Mouse (Mus musculus): Measurements from ENCODE around the gene Ehmt1.

Gene Ehmt1

DNA sequence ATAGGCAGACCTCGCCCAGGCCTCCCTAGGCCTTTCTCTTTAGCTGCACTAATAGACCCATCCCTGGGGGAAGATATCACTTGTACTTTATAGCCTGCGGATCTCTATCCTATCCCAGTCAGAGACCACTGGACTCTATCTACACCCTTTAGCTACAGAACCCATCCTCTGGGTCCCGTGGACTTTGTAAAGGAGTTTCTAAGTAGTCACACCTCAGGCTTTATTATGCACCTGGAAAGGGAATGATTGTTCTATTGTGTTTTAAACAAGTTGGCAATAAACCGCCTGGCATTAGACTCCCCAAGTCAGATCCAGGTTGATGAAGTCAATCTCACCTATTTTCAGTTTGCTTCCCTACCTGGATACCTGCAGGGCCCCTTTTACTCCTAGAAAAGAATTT lies 7.2 kb downstream of the Ehmt1 start:
- no peak for DNase-seq (ENCODE audit: low spot score)

DNA sequence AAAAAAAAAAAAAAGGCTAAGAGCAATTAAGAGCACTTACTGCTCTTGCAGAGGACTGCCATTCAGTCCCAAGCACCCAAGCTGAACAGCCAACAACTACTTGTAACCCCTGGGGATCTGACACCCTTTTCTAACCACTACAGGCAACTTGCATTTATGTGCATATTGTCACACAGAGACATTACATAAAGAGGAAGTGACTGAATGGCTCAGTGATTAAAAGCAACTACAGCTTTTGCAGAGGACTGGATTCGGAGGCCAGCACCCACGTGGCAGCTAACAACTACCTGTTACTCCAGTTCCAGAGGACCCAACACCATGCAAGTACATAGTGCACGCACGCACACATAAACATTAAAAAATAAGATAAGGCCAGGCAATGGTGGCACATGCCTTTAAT lies 8.9 kb downstream of the Ehmt1 start:
- no peak for DNase-seq (ENCODE audit: low spot score)

DNA sequence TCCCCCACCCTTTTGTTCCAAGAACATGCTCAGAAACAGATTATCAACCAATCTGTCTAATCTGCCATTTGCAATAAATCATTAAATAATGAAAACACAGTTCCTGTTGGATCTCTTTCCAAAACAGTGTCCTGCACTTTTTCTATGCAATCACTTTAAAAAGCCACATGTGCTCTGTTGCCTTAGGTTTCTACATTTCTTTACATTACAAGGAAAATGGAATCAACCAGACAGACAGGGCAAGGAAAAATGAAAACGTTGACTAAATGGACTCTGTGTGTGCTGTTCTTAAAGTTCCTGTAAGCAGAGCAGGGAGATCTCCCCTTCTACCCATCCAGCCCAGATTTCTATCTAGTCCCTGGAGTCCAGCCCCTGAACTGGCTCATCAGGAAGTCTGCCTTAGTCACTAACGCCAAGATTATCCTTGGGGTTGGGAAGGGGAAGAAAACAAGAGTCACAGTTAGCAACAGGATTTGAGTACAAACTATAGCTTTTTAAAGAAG lies 13.7 kb downstream of the Ehmt1 start:
- no peak for DNase-seq (ENCODE audit: low spot score)

DNA sequence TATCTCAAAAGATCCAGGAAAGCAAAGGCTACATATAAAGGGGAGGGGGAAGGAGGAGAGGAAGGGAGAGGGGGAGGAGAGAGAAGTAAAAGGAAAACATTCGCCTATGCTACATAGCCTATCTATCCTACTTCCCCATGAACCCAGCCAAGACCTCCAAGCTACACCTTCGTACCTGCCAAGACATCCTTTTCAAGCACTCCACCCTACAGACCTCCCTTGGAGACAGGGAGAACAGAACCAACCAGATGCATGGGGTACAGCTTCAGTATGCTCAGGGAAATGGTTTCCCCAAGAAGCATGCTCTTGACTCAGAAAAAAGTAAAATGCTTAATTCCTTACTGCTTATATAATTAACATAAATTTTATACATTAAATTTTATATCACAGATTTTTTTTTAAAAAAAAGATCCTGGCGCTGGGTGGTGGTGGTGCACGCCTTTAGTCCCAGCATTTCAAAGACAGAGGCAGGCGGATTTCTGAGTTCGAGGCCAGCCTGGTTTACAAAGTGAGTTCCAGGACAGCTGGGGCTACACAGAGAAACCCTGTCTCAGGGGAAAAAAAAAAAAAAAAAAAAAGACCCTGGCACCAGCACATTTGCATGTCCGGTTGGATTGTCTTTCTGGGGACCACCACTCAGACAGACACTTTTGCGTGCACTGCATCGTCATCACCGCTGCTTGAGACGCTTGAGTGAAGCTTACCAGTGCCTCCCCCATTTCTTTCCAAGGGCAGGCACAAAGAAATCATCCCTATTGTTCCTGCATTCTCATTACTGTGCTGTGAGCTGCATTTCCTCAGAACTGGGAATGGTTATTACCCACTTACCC lies 14.4 kb downstream of the Ehmt1 start:
- no peak for DNase-seq (ENCODE audit: low spot score)

DNA sequence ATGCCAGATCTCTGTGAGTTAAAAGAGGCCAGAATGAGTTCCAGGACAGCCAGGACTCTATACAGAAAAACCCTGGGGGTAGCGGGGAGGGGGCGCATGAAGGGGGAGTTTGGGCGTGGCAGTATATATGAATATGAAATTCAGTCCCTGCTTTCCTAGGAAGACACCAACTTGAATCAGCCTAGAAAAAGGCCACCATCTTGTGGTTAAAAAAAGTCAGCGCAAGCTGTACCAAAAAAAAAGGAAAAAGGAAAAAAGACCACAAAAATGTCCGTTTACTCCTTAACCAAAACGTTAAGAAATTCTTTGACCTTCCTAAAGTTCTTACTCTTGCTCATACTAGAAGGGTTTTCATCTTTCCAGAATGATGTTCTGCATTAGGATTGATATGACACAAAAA lies 16.4 kb downstream of the Ehmt1 start:
- DNase-seq (ENCODE audit: low spot score) = no peak

DNA sequence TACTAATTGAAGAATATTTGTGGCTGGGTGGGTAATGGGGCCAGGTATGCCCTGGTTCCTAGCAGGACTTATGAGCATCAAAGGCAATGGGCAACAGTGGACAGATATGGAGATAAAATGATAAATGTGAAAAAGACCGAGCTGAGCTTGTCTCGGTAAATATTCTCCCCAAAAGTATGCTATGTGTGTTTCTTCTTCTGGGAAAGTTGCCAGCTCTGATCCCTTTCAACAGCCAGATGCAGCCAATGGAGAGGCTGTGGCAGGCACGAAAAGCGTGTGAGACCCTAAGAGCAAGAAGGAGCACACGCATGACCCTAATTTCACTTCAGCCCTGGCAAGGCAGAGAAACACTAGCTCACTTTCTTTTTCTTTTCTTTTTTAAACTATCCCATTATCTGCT lies 18.4 kb downstream of the Ehmt1 start:
- no peak for DNase-seq (ENCODE audit: low spot score)

DNA sequence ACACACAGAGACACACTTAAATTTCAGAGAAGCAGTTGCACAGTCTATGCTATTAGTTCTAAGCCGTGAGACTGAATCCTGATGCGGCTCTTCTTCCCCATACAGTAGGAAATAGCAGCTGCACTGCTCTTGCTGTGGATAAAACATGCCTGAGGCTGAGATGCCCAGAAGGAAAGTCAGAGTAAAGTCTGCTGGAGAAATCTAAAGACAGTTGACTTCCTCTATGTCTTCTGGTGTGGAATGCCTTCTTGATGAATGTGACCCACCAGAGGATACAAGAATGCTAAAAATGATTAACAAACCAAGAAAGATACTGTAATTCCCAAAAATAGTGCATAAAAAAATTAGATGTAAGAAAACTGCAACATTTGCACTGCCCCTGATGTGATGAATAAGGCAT lies 20.1 kb downstream of the Ehmt1 start:
- no peak for DNase-seq (ENCODE audit: low spot score)

DNA sequence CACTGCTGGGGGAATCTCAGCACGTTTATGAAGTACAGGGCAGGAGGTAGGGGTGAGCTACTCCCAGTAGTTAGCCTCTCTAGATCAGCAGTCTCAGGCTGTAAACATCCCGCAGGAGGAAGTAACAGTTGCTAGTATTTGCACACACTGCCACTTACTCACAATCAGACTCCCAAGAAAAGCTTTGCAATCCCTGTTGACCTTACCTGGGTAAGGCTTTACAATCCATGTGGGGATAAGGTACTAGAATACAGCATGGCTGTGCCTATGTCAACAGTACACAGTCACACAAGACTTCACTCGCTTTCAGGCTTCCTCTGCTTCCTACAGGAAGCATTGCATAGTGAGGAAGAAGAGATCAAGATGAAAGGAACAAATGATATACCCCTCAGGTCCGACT lies 22.7 kb downstream of the Ehmt1 start:
- DNase-seq (ENCODE audit: low spot score) = no peak

DNA sequence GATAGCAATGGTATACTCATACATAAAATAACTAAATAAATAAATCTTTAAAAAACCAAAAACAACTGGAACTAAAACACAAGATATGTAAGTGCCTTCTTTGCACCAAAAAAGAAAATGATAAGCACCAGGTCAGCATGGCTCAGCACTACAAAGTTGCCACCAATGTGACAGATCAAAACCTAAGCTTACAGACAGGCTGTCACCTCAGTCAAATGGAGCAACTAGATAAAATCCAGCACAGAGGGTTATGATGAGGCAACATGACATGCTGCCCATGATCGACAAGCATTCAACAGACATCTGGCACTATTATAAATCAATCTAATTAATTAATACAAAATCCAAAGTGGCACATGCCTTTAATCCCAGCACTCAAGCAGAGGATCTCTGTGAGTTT lies 25.2 kb downstream of the Ehmt1 start:
- no peak for DNase-seq (ENCODE audit: low spot score)

DNA sequence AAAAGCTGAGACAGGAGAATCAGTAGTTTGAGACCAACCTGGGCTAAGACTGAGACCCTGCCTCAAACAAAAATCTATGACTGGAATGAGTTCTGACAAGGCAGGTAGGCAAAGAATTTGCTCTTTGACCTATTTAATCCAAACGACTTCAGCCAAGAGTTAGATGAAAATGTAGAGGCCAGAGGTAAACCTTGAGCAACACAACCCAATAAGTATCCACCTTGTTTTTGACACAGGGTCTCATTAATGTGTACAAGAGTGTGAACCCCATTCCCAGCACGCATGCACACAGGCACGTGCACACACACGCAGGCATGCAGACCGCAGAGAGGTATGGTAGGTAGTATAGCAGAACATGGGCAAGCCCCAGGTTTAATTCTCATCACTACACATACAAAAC lies 27.1 kb downstream of the Ehmt1 start:
- DNase-seq (ENCODE audit: low spot score) = no peak

DNA sequence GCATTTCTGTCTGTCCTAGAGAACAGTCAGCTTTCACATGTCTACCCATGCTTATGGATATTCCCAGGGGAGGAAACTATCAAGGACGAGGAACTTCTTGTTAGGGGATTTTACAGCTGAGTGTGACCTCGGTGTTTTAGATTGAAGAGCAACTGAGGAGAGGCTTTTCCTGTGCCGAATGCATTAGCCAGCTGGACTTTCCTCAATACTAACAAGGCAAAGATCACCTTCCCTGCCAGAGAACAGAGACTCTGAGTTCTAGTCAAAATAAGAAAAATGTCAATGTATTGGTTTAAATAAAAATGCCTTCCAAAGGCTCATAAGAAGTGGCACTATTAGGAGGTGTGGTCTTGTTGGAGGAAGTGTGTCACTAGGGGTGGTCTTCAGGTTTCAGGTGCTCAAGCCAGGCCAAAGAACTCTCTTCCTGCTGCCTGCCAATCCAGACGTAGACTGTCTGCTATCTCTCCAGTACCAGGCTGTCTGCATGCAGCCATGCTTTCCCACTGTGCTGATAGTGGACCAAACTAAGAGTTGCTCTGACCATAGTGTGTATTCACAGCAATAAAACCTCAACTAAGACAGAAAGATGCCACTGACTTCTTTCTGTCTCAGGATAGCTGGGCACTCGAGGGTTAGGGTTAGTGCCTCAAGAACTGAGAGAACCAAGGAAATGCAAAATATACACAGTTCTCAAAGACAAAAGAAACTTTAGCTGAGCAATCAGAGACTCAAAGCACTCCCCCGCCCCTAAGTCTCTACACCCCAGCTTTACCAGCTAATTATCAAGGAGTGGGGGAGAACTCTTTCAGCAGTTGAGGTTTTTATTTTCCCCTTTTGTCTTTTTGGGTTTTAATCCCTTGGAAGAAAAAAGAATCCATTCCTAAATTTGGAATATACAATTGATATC lies 28.6 kb downstream of the Ehmt1 start:
- no peak for DNase-seq (ENCODE audit: low spot score)

DNA sequence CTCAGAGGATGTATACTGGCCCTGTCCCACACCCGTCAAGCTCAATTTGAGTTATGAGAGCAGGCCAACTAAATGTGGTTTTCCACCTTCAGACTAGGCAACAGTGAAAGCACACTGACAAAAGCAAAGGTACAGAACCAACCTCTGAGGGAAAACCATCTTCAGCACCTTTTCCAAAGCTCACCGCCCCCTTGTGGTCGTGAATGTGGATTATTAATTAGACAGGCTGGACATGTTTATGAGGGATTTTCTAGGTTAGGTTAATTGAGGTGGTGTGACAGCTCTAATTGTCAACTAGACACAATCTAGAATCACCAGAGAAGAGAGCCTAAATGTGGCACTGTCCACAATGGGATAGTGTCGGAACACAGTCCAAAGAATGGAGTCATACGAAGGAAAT lies 30.5 kb downstream of the Ehmt1 start:
- DNase-seq (ENCODE audit: low spot score) = no peak

DNA sequence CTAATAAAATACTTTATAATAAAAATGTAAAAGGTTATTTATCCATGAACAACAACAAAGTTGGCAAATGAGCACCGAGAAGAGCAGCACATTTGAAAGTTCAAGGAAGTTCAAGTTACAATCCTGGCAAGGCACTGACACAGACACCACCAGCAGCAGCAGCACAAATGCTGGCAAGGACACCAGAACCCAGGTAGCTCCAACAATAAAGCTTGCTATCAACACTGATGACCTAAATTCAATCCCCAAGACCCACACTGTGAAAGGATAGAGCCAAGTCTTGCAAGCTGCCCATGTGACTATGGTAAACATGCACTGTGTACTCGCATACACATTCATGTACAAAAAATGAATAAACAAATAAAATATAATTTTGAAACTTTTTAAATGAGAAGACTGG lies 38.7 kb downstream of the Ehmt1 start:
- DNase-seq (ENCODE audit: low spot score) = no peak

DNA sequence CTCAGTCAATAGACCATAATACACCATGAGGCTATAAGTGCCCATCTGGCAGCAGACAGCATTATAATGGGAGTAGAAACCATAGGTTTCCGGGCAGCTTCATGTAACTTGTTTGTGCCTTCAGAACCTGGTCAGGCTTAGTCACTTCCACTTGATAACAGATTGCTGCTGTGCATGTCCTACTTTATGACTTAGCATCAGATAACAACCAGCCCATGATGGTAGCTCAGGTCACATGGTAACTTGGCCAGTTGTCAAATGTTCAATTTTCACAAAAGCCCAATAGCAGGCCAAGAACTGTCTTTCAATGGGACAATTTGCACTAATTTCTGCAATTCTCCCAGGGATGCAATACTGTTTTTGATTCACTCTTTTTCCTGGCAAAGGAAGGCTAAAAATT lies 48.5 kb downstream of the Ehmt1 start:
- DNase-seq (ENCODE audit: low spot score) = no peak

DNA sequence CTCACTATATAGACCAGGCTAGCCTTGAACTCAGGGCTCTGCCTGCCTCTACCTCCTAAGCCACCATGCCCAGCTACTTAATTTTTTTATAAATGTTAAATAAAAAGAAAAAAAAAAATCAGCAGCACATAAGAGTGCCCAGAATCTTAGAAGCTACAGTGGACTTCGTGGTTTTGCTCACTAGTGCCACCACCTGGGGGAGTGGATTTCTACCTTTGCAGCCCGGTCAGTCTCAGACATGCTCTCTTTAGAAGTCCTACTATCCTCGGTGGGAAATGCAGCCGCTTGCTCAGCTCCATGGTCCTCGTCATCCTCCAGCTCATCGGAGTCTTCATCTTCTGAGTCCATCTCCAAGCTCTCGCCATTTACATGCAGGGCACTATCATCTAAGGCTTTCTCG lies 56.4 kb downstream of the Ehmt1 start:
- peak; percentile 12 for DNase-seq (ENCODE audit: low spot score)

DNA sequence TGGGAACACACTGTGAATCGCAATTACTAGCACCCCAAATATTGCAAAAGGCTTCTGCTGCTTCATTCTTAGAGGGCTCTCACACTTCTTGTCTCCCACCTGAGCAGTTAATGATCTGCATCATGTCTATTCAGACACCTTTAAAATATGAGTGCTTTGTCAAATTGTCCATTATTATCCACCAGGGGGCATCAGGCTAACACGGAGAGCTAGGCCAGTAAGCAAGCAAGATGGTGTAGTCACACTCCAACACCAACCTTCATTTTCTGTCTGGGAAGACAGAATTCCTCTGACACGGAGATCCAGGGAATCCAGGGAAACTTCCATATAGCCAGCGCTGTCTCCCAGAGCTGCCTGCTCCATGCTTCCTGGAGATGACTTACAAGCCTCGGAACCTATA lies 67.0 kb downstream of the Ehmt1 start:
- no peak for DNase-seq (ENCODE audit: low spot score)

DNA sequence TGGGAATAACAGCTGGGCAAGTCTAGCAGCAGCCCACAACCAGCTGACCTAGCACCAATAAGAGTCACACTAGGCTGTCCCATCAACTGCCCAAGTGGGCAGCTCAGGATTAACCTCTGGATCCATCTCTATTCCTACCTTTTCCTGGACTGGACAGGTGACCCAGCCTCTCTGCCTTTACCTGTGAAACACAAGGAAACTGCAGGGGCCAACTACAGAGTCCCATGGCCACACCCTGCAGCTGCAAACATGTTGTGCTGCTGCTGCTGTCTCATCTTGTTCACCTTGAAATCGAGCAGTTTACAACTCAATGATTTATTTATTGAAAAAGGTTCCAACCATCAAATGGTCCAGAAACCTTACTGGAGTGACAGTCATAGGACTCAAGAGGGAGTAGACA lies 72.9 kb downstream of the Ehmt1 start:
- no peak for DNase-seq (ENCODE audit: low spot score)

DNA sequence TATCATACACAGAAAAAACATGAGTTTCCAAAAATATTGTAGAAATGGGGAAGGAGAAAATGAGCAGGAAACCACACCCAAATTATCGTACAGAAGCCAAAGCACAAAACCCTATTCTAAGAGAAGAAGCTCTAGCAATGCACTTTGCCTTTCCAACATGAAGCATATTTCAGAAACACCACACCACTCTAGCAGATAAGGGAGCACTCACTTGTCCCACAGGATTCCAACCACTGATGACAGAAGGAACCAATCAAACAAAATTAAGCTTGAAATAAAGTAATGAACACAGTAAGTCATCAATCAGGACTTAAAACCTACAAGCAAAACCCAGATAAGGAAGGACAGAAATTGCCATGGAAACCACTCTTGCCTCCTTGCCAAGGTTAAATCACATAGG lies 74.2 kb downstream of the Ehmt1 start:
- no peak for DNase-seq (ENCODE audit: low spot score)

DNA sequence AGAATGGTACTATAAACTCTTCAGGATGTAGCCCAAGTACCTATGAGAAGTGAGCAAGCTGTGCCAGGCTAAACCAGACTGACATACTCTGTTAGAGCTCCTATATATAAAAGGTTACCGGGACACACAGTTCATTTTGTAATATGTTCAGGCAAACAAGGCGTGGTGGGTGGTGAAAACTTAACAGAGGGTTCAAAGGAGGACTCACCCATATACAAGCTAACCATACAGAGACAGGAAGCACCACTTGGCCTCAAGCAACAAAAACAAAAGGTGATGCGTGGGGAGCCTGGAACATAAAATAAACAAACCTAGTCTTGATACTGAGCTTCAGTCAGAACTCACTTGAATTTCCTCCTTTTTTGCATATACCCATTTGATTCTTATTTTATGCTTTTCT lies 88.8 kb downstream of the Ehmt1 start:
- no peak for DNase-seq (ENCODE audit: low spot score)

DNA sequence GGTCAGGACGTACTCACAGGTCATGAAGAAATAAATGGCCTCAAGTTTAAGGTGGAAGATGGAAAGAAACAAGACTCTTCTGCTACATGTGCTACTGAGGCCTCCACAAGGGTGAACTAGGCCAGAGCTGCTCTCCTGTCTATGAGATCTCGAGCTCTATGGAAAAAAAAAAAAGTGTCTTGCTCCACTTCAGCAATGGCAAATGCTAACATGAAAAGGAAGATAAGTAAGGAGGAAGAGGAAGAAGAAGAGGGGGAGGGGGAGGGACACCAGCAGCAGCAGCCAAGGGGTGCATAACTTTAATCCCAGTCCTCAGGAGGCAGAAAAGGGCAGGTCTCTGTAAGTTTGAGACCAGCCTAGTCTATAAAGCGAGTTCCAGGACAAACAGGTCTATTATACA lies 109.7 kb downstream of the Ehmt1 start:
- DNase-seq (ENCODE audit: low spot score) = no peak

DNA sequence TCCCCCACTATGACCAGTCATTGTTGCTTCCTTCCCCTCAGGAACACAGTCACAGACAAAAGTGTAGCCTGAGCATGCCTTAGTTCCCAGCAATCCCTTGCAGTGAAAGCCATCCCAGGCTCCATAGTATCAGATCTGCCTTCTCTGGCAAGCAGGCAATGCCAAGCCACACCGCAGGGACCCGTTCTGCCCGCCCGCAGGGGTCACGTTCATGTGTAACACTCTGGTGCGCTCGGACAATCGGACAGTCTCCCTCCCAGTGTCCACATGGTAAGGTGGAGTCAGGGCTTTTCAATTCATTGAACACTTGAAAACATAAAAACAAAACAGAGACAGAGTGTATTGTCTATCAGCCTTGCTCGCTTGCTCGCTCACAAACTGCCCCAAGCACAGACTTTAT lies 111.7 kb downstream of the Ehmt1 start:
- DNase-seq (ENCODE audit: low spot score) = no peak

DNA sequence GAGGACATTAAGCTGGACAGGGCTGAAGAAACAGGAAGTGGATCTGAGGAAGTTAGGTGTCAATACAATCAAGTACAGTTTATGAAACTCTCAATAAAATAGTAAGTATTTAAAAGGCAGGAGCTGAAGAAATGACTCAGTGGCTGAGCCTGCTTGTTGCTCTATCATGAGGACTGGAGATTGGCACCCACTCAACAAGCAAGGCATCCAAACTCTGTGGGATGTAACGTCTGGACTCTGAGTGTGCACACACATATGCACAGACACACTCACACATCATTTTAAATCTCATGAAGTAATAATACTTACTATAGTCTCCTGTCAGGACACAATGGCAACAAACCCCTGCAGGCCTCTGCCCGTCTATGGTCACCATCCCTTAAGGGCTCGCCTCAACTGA lies 112.4 kb downstream of the Ehmt1 start:
- DNase-seq (ENCODE audit: low spot score) = no peak

DNA sequence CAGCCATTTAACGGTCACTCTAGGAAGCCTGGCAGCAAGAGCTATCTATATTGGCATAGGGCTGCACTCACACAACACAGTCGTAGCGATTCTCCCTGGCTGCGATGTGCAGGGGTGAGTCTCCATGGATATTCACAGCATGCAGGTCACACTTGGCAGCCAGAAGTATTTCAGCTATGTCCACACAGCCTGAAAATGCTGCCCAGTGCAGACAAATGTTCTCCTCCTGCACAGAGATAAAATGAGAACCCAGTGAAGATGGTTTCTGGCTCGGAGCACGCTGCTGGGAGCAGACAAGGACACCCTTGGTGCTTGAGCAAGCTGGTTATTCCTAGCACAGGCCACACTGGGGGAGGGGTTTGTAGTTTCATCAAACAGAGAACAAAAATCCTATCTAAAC lies 113.3 kb downstream of the Ehmt1 start:
- DNase-seq (ENCODE audit: low spot score) = no peak
